Mouse (Mus musculus) forebrain, embryonic 16.5 days (tissue): ENCODE measurements at regions not wholly inside any gene's neighbourhood (a gene's known extent, or its start where the extent isn't known, plus 50 kb on each side); places are given as distances from the start of the nearest gene placed in this dataset.
"Not testable (repeated sequence)": the region's sequence is repeated elsewhere in the genome, so short reads cannot be mapped to it uniquely, and the experiment has no call there.

Experiments used
- ATAC-seq: fragments of 200-750 bp; cut with Nextera tagmentation; 2 replicates; pipeline ENCODE4 v1.8.0; 2017; ENCODE audit warnings: mild to moderate bottlenecking, moderate library complexity
- H3K27ac ChIP-seq: fragments of 300-500 bp; sonication (generic); 2 replicates; pipeline ENCODE4 v1.5.1; 2014; ENCODE audit warnings: low read length, control low read depth
- H3K27me3 ChIP-seq: fragments of 300-500 bp; sonication (generic); replicated peaks from 2 replicates; pipeline ENCODE4 v1.6.1; 2014; ENCODE audit warnings: low read length; ENCODE audit not compliant: control insufficient read depth, insufficient read depth
- H3K36me3 ChIP-seq: fragments of 300-500 bp; sonication (generic); 2 replicates; pipeline ENCODE4 v1.6.1; 2014; ENCODE audit not compliant: control insufficient read depth, insufficient read depth
- H3K4me1 ChIP-seq: fragments of 300-500 bp; sonication (generic); replicated peaks from 2 replicates; pipeline ENCODE4 v1.6.1; 2014; ENCODE audit warnings: low read length; ENCODE audit not compliant: control insufficient read depth, insufficient read depth
- H3K4me2 ChIP-seq: fragments of 300-500 bp; sonication (generic); 2 replicates; pipeline ENCODE4 v1.6.1; 2014; ENCODE audit warnings: mild to moderate bottlenecking, low read length, control low read depth
- H3K4me3 ChIP-seq: fragments of 300-500 bp; sonication (generic); replicated peaks from 2 replicates; pipeline ENCODE4 v1.5.1; 2014; ENCODE audit warnings: mild to moderate bottlenecking, low read length, control low read depth
- H3K9ac ChIP-seq: fragments of 300-500 bp; sonication (generic); replicated peaks from 2 replicates; pipeline ENCODE4 v1.6.1; 2014; ENCODE audit warnings: low read depth, low read length, control low read depth
- H3K9me3 ChIP-seq: fragments of 300-500 bp; sonication (generic); 2 replicates; pipeline ENCODE4 v1.6.1; 2016; ENCODE audit warnings: low read length; ENCODE audit not compliant: control insufficient read depth
- WGBS: fragments of 180-500 bp; shearing (Covaris S2); extraction: QIAGEN DNeasy Blood & Tissue Kit; methylation state at CpG from one replicate; pipeline ENCODE4 v1.1.7; 2014; 5-methylcytosine and 5-hydroxymethylcytosine counted together

- not testable (repeated sequence) for H3K9me3 ChIP-seq, H3K36me3 ChIP-seq, H3K9ac ChIP-seq, H3K4me2 ChIP-seq, H3K4me3 ChIP-seq, ATAC-seq, H3K4me1 ChIP-seq, H3K27me3 ChIP-seq, H3K27ac ChIP-seq
- 55% methylated on average over 14 of the region's 14 CpGs for WGBS
Observed at GRCm38 (mm10) chr16:61056175-61056574, 450.8 kb upstream of the Epha6 start.

GRCm38 (mm10) chr16:61041140-61041586 is 435.8 kb upstream of the Epha6 start:
- no peaks in the 10 kb centered on the region for H3K9me3 ChIP-seq
- H3K27me3 ChIP-seq: no peaks in the 10 kb centered on the region
- no peak overlapping the region for H3K4me2 ChIP-seq
- H3K4me3 ChIP-seq: no peak overlapping the region
- H3K36me3 ChIP-seq: no peaks in the 10 kb centered on the region
- peak; percentile 79; the same call in 1 of the 2 replicates for ATAC-seq
- no peak overlapping the region for H3K27ac ChIP-seq
- no peak overlapping the region for H3K9ac ChIP-seq
- 60% methylated on average over 7 of the region's 7 CpGs for WGBS
- H3K4me1 ChIP-seq: no peaks in the 10 kb centered on the region
